ENCODE assay signal across 36 mouse cellular contexts in genomic region chr2:152372661-152373060, GRCm38 (mm10). TPM values are rescaled to one million over a fixed set of nuclear protein-coding genes. Genes with fewer than 3 reads are reported as not detected.
"Had no signal": no experiment of that assay in that cellular context is flagged by ENCODE, and none has a peak within 500 bp of the region (broad histone marks: within the 10 kb centered on the region; RNA-seq: fewer than 3 reads in every experiment).

No protein-coding gene starts in this region.

- H3K4me2 ChIP-seq: heart, embryonic 11.5 days; heart, embryonic 12.5 days; heart, embryonic 13.5 days; heart, embryonic 15.5 days; hindbrain, embryonic 12.5 days; hindbrain, embryonic 13.5 days; hindbrain, embryonic 14.5 days; hindbrain, embryonic 15.5 days; intestine, embryonic 15.5 days; kidney, embryonic 15.5 days had no signal

- H3K27me3 ChIP-seq: hindbrain, embryonic 15.5 days had no signal

- H3K36me3 ChIP-seq: heart, embryonic 10.5 days; heart, embryonic 12.5 days; heart, embryonic 13.5 days; heart, embryonic 15.5 days; hindbrain, embryonic 10.5 days; hindbrain, embryonic 12.5 days; hindbrain, embryonic 13.5 days; hindbrain, embryonic 15.5 days; intestine, embryonic 15.5 days; kidney, embryonic 15.5 days had no signal

- H3K9me3 ChIP-seq: heart, embryonic 10.5 days; heart, embryonic 12.5 days; heart, embryonic 13.5 days; heart, embryonic 15.5 days; hindbrain, embryonic 10.5 days; hindbrain, embryonic 12.5 days; hindbrain, embryonic 13.5 days; hindbrain, embryonic 15.5 days; intestine, embryonic 15.5 days; kidney, embryonic 15.5 days had no signal

- H3K27ac ChIP-seq: heart, embryonic 10.5 days; heart, embryonic 13.5 days; heart, embryonic 15.5 days; hindbrain, embryonic 10.5 days; hindbrain, embryonic 12.5 days; hindbrain, embryonic 13.5 days; hindbrain, embryonic 14.5 days; hindbrain, embryonic 15.5 days; hindbrain, postnatal 0 days; intestine, embryonic 15.5 days; kidney, embryonic 15.5 days; kidney, postnatal 0 days; layer of hippocampus, adult 2 months had no signal

- H3K4me3 ChIP-seq: heart, embryonic 10.5 days; heart, embryonic 12.5 days; heart, embryonic 13.5 days; heart, embryonic 15.5 days; hindbrain, embryonic 10.5 days; hindbrain, embryonic 12.5 days; hindbrain, embryonic 13.5 days; hindbrain, embryonic 15.5 days; intestine, embryonic 15.5 days; kidney, embryonic 15.5 days; layer of hippocampus, adult 2 months had no signal

- ATAC-seq: hindbrain, embryonic 16.5 days; hindbrain, postnatal 0 days; intestine, embryonic 15.5 days; intestine, embryonic 16.5 days; intestine, postnatal 0 days had no signal

- DNase-seq: heart, postnatal 10 days; heart, postnatal 14 days; heart, postnatal 4 days; kidney, adult 11 months; kidney, adult 18-20 months; kidney, adult 2 months; kidney, adult 8-10 months; kidney, adult 9 months; kidney, postnatal 10 days; kidney, postnatal 14 days; kidney, postnatal 25 days; kidney, postnatal 36 days; kidney, postnatal 4 days; layer of hippocampus, adult 9-11 months; layer of hippocampus, postnatal 36 days had no signal

- H3K9ac ChIP-seq: heart, embryonic 12.5 days; heart, embryonic 13.5 days; heart, embryonic 15.5 days; hindbrain, embryonic 12.5 days; hindbrain, embryonic 13.5 days; hindbrain, embryonic 14.5 days; hindbrain, embryonic 15.5 days; intestine, embryonic 15.5 days; kidney, embryonic 15.5 days had no signal

RNA-seq across cellular contexts. Expression of gene Nrsn2, which starts 3.8 kb away (rescaled TPM):
- total RNA-seq: heart, postnatal 10 days; heart, postnatal 14 days; heart, postnatal 25 days; heart, postnatal 4 days; hematopoietic stem cell, adult 5-6 weeks had no signal
- polyA plus RNA-seq: inflammation-experienced regulatory T-cells, adult 6 months had no signal
